Mouse (Mus musculus) mouse trophoblast stem cell (cell line): ENCODE results near the gene Ank3.
"Not testable (repeated sequence)": the region's sequence is repeated elsewhere in the genome, so short reads cannot be mapped to it uniquely, and the experiment has no call there.

Experiments used
- in situ Hi-C, 2 experiments: fragments of 300-500 bp; cut with MseI, MboI; formaldehyde crosslinking; loops; 2 replicates in 1 of 2; 3 replicates in 1 of 2; pipeline ENCODE4 v1.15.1; 2025

The Ank3 gene

DNA sequence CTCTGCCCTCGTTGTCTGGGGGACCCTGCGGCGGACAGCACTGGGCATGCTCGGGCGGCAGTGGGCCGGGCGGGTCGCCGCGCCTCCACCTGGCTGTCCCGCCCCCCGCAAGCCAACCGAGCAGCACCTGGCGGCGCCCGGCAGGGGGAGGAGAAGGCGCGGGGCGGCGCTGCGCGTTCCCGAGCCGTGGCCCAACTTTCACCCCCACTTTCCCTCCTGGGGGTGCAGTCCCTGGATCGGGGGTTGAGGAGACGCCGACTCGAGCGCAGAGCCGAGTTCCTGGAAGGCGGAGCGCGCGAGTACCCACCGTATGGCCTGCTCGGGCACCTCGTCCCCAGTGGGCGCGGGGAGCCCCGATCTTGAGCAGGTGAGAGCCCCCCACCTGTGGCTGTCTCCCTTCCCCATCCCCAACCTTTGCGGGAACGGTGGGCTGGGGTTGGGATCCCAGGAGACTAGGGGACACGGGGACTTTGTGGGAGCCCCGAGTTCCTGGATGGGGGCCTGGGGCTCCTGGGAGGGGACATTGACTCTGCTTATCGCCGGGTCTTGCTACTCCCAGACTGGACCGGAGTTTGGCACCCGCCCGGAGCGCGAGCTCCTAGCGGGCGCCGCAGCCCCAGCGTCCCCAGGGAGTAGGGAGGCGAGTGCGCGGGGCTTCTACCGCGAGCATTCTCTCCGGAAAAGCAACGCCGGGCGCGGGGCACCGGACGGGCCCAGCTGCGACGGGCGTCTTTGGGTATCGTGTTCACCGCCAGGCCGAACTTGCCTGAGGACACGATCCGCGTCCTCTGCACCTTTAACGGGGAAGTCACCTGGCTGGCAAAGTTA, at the start of gene Ank3:
Gene Ank3 (plus strand): TSS at position 11 of the 828 bp plus-strand sequence.
- in situ Hi-C loops = no loop called here

DNA sequence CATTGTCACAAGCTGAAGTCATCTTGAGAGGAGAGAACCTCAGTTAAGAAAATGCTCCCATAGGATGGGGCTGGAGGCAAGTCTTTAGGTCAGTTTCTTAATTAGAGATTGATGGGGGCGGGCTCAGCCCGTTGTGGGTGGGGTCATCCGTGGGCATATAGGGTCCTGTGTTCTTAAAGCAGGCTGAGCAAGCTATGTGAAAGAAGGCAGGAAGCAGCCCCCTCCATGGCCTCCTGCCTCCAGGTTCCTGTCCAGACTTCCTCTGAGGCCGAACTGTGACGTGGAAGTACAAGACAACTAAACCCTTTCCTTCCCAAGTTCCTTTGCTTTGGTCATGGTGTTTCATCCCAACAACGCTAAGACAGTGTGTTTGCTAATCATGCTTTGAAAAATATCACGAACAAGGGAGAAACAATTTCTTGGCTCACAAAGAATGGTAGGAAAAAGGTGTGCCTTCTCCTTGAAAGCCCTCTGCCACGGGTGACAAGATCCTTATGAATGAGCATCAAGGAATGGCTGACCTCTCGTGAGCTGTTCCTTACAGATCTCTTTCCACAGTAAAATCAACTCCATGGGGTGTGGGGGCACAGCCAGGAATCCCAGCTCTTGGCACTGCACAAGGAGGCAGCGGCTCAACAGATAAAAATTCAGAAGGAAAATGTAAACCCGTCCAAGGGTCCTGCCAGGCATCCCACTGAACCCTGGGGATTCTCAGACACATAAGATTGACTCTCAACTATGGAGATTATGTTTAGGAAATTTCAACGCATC, 47.3 kb upstream of the Ank3 start:
- in situ Hi-C loops = no loop called here

DNA sequence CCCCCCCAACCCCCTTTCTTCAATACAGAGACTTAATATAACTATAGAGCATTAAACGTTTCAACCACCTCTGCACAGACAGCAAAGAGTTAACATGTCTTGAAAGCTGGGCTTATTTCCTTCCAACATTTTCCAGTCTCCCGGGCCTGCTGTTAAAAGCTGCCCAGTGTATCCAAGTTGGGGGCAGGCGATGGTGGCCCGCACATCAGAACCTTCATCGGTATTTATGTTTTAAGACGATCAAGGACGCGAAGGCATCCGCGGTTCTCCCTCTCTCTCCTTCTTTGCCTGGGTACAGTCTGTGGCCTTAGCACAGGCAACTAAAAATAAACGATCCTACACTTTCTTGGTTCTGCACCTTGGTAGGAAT, 46.7 kb upstream of the Ank3 start:
- in situ Hi-C loops = no loop called here

DNA sequence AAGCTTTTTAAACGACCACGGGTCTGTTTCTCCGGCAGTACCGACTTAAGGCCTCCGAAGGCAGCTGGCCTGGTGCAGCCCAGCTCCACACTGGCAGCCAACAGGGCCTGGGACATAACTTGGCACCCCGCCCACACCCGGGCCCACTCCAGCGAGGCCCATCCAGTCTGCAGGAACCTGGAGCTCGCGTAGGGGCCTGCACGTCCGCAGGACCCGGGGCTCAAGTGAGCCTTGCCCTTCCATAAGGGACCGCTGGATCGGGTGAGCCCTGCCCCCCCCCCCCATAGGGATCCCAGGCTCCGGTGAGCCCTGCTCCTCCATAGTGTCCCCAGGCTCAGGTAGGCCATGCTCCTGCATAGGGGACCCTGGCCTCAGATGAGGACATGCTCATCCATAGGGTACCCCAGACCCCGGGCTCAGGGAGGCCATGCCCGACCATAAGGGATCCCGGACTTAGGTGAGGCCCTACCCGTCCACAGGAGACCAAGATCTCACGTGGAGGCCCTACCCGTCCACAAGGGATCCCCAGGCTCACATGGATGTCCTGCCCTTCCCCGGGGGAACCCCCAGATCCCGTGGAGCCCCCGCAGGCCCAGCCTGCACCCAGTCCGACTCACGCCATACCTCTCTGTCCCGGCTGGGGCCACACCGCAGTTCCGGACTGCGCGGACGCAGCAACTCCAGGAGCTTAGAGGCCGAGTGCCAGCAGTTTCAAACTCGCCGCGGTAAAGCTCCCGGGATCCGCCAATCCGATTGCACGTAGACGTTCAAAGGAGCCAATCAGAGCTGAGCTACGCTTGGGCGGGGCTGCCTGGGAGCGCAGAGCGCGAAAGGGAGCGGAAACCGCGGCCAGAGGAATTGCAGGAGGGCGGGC, 46.1 kb upstream of the Ank3 start, which contains the start of gene Cdk1:
Gene Cdk1 (minus strand): TSS at position 727 of the 874 bp plus-strand sequence.
- in situ Hi-C loops = no loop called here

DNA sequence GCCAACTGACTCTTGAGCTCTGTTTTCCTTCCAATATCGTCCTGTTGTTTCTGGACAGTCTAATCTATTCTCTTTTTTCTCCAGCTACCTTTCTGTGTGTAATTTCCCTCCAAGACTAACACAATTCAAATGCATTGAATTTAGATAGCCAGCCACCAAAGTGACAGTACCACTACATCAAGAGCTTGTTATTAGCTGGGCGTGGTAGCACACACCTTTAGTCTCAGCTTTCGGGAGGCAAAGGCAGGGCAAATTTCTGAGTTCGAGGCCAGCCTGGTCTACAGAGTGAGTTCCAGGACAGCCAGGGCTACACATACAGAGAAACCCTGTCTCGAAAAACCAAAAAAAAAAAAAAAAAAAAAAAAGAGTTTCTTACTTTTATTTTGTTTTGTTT, 45.5 kb upstream of the Ank3 start:
- in situ Hi-C loops = not testable (repeated sequence)

DNA sequence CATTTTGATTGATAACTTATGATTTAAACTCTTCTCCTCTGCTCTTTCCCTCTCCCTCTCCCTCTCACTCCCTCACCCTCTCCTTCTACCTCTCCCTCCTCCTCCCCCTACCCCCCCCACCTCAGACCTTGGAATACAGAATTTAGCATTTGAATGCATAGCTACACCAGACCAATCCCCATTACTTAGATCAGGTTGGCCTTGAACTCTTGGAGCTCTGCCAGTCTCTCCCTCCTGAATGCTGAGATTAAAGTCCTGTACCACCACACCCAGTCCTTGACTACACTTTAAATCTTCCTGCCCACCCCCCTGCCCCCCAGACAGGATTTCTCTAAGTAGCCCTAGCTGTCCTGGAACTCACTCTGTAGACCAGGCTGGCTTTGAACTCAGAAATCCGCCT, 38.9 kb upstream of the Ank3 start:
- in situ Hi-C loops = no loop called here

DNA sequence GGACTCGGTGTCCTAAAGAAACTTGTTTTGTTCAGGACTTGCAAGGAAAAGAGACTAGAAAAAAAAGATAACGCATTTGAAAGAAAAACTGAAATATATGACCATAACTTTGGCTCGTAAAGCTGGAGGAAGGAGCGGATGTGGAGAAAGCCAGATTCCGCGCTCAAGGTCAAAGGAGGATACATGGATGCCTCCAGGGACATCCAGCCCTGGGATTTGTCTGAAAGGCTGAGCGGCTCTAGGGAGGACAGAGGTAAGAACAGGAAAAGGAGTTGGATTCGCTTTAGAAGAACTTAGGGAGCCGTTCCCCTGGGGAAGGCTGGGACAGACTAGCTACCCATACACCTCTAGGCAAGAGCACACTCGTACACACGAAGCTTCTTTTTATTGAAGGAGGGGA, 32.4 kb upstream of the Ank3 start:
- in situ Hi-C loops = no loop called here

DNA sequence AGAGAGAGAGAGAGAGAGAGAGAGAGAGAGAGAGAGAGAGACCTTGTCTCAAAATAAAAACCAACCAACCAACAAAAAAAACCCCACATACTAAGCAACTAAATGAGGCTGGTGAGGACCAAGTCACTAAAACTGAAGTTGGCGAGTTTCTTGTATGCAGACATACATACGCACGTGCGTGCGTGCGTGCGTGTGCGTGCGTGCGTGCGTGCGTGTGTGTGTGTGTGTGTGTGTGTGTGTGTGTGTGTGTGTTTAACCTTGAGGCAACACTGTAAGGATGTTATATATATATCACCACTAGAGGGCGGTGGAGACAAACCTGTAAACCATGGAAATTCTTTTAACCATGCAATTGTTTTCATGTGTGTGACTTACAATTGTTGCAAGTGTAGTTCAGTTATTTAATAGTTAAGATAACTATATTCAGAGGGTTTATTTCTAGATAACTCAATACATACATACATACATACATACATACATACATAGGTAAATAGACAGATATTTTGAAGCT, 31.6 kb upstream of the Ank3 start:
- in situ Hi-C loops = no loop called here

DNA sequence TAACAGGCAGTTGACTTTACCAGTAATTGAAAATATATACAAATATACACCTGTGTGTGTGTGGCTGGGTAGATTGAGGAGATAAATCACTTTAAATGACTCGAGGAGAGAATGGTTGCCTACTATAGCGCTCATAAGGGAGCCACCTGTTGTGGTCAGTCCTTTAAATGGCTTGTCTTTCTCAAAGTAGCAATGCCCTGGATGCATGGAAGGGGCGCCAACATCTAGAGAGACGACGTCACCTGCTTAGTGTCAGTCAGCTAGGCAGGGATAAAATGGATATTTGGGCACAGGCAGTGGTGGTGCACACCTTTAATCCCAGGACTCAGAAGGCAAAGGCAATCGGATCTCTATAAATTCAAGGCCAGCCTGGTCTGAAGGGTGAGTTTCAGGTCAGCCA, 29.3 kb upstream of the Ank3 start:
- in situ Hi-C loops = no loop called here

DNA sequence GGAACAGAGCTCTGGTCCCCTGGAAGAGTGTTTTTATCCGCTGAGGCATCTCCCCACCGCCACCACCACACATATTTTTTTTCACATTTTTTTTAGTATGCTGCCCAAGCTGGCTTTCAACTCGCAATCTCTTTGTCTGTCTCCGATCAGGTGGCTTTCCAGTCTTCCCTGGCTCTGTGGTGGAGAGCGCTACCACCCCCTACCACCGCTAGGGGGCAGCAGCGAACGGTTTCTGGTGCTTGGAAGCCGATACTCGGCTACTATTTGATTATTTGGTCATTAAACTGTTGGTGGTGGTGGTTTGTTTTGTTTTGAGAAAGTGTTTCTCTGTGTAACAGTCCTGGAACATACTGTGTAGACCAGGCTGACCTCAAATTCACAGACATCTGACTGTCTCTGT, 27.1 kb upstream of the Ank3 start:
- in situ Hi-C loops = loop anchor here (10.0 kb wide), 2 partner anchors 273 to 283 kb away; no protein-coding TSS in a partner anchor

DNA sequence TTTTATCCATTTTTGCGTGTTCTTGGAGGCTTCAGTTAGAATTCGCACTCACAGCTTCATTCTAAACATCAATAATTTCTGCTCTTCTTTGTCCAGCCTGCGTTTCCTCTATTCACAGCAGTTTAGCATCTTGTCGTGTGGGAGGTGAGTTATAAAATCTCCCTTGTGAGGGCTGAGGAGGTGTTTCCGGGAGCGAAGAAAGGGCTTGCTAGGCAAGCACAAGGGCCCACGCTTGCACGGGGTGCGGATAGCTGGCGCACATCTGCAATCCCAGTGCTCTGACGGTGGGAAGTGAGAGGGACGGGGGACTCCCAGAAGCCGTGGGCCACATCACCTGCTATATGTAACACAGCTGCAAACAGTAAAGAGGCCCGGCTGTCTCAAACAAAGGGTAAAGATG, 26.5 kb upstream of the Ank3 start:
- in situ Hi-C loops = loop anchor here (10.0 kb wide), 2 partner anchors 273 to 283 kb away; no protein-coding TSS in a partner anchor

DNA sequence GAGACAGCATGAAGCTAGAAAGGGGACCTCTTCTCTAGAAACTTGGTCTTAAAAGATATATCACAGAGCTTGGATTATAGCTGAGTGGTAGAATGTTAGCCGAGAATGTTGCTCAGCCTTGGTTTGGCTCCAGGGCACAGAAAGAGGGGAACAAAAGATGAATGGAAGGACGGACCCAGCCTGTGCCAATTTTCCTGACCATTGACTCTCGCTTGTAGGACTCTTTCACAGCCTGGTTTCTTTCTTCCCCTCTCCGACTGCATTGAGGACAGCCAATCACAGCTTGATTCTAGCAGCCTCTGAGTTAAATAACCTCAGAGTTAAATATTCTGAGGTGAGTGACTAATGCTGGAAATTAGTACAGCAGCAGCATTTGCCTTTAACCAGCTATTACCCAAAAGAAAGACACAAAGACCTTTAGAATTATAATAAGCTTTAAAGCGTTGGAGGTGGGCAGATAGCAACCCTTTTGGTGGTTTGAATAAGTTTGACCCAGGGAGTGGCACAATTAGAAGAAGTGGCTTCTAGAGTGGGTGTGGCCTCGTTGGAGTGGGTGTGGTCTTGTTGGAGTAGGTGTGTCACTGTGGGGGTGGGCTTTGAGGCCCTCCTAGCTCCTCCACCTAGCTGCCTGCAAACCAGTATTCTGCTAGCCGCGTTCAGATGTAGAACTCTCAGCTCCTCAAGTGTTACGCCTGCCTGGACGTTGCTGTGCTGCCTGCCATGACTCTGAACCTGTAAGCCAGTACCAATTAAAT, 24.6 kb upstream of the Ank3 start:
- in situ Hi-C loops = loop anchor here (10.0 kb wide), 2 partner anchors 271 to 281 kb away; no protein-coding TSS in a partner anchor

DNA sequence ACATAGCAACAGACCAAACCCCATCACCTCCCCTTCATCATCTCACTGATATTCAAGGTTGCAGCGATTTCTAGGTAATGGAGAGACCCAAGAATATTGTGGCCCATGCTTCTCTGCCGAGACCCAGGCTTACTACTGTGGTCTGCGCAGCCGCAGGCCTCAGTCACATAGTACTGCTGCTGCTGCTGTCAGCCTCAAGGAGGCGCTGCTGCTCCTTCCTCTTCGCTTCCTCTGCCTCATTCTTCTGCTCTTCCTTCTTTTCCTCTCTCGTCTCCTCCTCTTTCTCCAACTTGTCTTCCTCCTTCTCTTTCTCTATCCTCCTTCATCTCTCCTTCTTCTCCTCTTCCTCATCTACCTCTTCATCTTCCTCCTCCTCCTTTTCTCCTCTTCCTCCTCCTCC, 23.4 kb upstream of the Ank3 start:
- in situ Hi-C loops = loop anchor here (10.0 kb wide), 2 partner anchors 270 to 280 kb away; no protein-coding TSS in a partner anchor

DNA sequence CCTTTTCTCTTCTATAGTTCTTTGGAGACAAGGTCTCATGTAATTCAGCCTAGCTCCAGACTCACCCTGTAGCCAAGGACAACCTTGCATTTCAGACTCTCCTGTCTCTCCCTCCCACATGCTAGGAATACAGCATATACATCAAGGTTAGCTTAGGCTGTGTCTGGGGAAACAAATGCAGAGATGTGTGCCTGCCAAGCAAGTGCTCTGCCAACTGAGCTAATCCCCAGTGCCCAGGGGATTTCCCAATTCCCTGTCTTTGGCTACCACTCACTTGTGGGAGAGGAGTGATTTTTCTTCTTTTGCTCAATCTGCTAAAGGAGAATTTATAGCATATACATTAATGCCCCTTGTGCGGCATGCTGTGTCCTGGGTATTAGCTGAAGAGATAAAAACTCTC, 15.4 kb upstream of the Ank3 start:
- in situ Hi-C loops = no loop called here

DNA sequence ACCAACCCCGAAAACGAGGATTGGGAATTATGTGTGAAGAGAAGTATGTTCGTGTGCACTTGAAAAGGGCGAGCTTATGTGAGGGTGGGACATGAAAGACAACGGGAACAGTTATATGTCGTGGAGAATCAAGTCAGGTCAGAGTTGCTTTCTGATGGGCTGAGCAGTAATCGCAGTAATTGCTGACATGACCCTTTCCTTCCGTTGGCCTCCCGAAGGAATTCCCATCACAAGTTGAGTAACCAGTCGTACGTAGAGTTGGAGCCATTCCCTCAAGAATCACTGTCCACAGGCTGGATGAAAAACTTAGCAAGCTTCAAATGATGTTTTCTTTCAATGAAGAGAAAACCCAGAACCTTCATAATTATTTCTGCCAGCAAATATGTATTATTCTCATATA, 13.9 kb upstream of the Ank3 start:
- in situ Hi-C loops = no loop called here

DNA sequence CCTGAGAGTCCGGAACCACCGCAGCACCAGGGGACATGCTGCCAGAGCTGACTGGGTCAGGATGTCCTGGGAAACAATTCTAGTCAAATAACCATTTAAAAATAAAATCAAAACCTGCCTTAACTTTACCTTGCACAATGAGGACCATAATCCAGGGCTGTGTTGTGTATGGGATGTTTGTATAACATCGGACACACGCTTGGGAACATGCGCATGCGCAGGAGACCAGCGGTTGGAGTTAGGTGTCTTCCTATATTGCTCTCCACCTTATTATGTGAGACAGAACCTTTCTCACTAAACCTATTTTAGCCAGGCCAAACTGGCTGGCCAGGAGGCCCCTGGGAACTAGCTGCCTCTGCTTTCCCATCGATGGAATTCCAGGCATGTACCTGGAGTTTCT, 13.4 kb upstream of the Ank3 start:
- in situ Hi-C loops = no loop called here

DNA sequence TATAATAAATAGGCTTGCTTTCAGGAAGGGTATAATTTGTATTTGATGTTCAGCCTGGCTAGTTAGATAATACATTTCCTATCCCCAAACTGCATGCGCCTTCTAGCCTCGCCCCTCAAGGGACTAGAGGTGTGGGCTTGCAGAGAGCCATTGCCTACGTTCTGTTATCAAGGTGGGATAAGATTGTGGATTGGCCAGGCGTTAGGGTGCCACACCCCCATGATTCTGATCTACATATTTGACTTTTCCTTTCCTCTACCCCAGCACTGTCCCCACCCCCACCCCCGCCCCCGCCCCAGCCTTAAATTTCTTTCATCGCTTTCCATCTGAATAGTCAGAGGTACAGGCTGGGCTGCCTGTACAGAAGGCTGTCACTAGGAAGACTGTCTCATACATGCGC, 11.8 kb upstream of the Ank3 start:
- in situ Hi-C loops = no loop called here

DNA sequence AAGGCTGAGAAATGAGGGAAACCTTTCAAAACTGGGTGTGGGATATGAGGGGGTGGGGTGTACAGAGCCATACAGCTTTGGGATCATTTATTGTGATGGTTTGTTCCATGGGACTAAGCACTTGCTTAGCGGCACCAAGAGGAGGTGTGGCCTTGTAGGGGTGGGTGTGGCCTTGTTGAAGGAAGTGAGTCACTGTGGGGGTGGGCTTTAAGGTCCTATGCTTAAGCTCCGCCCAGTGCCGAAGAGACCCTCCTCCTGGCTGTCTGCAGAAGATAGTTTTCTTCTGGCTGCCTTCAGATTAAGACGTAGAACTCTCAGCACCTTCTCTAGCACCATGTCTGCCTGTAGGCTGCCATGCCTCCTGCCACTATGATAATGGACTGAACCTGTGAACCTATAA, 9.1 kb upstream of the Ank3 start:
- in situ Hi-C loops = no loop called here

DNA sequence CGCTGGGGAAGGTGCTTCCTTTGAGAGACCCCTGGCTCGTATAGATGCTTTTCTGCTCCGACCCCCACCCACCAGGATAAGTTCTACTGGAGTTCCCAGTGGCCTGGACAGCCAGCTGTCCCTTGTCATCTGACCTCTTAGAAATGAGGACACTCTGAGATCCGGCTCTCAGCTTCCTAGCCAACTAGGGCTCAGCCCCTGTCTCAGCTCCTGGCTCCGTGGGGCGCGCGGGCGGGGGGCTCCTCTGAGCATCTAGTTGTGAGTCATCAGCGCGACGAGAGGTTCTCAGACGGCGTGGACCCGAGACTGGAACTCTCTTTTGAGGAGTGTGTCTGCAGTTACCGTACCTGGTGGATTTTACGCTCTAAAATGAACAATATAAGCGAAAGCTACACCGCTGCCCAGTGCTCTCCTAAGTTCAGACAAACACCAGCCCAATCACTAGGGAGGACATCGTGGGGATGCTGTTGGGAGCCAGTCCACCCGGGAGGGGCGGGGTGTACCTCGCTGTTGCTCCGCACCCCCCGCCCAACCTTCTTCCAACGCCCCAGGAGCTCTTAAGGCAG, 293 bp upstream of the Ank3 start:
- in situ Hi-C loops = no loop called here

DNA sequence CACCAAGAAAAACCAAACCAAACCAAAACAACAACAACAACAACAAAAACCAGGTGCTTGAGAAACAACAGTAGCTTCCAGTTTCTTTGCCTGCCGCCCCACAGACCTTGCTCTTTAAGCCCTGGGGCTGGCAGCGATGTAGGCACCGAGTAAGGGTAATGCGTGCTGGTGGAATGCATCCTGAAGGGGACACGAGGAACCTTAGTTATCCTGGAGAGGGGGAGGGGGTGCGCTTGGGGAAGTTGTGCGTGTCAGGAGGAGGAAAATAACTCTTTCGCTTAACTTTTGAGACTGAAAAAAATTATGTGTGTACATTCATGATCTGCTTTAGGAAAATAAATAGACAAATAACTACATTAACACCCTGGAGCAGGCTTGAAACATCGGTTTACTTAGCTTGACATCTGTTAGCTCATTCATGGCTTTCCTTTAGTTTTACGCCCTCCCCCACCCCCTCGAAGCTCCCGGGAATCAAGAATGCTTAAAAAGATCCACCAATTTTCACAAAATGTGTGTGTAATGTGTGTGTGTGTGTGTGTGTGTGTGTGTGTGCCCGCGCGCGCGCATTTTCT, 1.3 kb downstream of the Ank3 start:
- in situ Hi-C loops = no loop called here
